Mouse (Mus musculus) CH12.LX (cell line): Measurements from ENCODE around the gene Mavs. TPM values are rescaled to one million over a fixed set of nuclear protein-coding genes. Genes with fewer than 3 reads are reported as not detected.
A peak's percentile ranks its signal among the peaks of the same experiment; 100 is the strongest.

ENCODE experiments used
- DNase-seq: peaks from one replicate; pipeline ENCODE4 v3.0.0-alpha.2; 2013; ENCODE audit errors: extremely low read depth
- H3K27ac ChIP-seq: 2 replicates; pipeline ENCODE4 v1.5.1; 2012; ENCODE audit warnings: low read depth, mild to moderate bottlenecking, control low read depth, moderate library complexity; ENCODE audit not compliant: insufficient read depth
- H3K27me3 ChIP-seq: replicated peaks from 2 replicates; pipeline ENCODE3; 2012; ENCODE audit warnings: inconsistent platforms
- H3K36me3 ChIP-seq, 2 experiments: replicated peaks in 1 of 2; 2 replicates each; pipeline versions ENCODE3 to v1.6.1; 2012; ENCODE audit warnings: inconsistent platforms in 1 of 2, low read length in 1 of 2, mild to moderate bottlenecking in 1 of 2, mixed read lengths in 1 of 2, moderate library complexity in 1 of 2; ENCODE audit not compliant: control insufficient read depth in 1 of 2, insufficient read depth in 1 of 2
- H3K4me1 ChIP-seq, 2 experiments: 2 replicates each; pipeline ENCODE4 v1.6.1; 2012; ENCODE audit warnings: inconsistent platforms in 1 of 2, moderate library complexity in 1 of 2; ENCODE audit not compliant: insufficient read depth in 2 of 2, control insufficient read depth in 1 of 2
- H3K4me2 ChIP-seq: 2 replicates; pipeline ENCODE4 v1.6.1; 2012; ENCODE audit warnings: low read depth, mild to moderate bottlenecking, control low read depth; ENCODE audit not compliant: poor library complexity, insufficient read depth, severe bottlenecking
- H3K4me3 ChIP-seq, 3 experiments: fragments of 150-350 bp in 1 of 3; sonication (generic) in 1 of 3; replicated peaks in 1 of 3; 2 replicates each; pipeline versions ENCODE3 to v1.5.1; 2011 to 2012; ENCODE audit warnings: low read depth in 2 of 3, low read length in 2 of 3, mild to moderate bottlenecking in 2 of 3, moderate library complexity in 2 of 3, control low read depth in 1 of 3, improper control_type of control experiment in 1 of 3, inconsistent platforms in 1 of 3, mixed read lengths in 1 of 3; ENCODE audit not compliant: poor library complexity in 1 of 3
- H3K79me2 ChIP-seq: replicated peaks from 2 replicates; pipeline ENCODE4 v1.6.1; 2012; ENCODE audit warnings: mild to moderate bottlenecking, moderate library complexity; ENCODE audit not compliant: control insufficient read depth, poor library complexity, insufficient read depth, severe bottlenecking; ENCODE audit errors: extremely low read depth
- H3K9ac ChIP-seq: 2 replicates; pipeline ENCODE4 v1.6.1; 2012; ENCODE audit warnings: low read depth, mild to moderate bottlenecking, control low read depth, moderate library complexity; ENCODE audit not compliant: insufficient read depth
- H3K9me3 ChIP-seq: replicated peaks from 2 replicates; pipeline ENCODE3; 2012; ENCODE audit warnings: low read length, inconsistent platforms, mixed read lengths
- BHLHE40 ChIP-seq: IDR thresholded peaks from 2 replicates; pipeline ENCODE4 v1.6.1; 2011; ENCODE audit warnings: mild to moderate bottlenecking, low read depth, low read length, improper control_type of control experiment
- CHD2 ChIP-seq: IDR thresholded peaks from 2 replicates; pipeline ENCODE4 v1.6.1; 2011; ENCODE audit warnings: low read length, improper control_type of control experiment
- CTCF ChIP-seq, 2 experiments: IDR thresholded peaks in 1 of 2; conservative IDR thresholded peaks in 1 of 2; 2 replicates each; pipeline ENCODE4 v1.5.1; 2011 to 2012; ENCODE audit warnings: low read depth in 2 of 2, low read length in 2 of 2, improper control_type of control experiment in 1 of 2, inconsistent platforms in 1 of 2, mild to moderate bottlenecking in 1 of 2, moderate library complexity in 1 of 2
- ETS1 ChIP-seq: conservative IDR thresholded peaks from 2 replicates; pipeline ENCODE4 v1.6.1; 2012; ENCODE audit warnings: low read depth, mild to moderate bottlenecking, inconsistent platforms, low read length, improper control_type of control experiment, moderate library complexity
- GABPA ChIP-seq: IDR thresholded peaks from 2 replicates; pipeline ENCODE4 v1.6.1; 2012; ENCODE audit warnings: low read depth, low read length, improper control_type of control experiment, inconsistent platforms; ENCODE audit not compliant: insufficient replicate concordance
- HCFC1 ChIP-seq: IDR thresholded peaks from 2 replicates; pipeline ENCODE4 v1.6.1; 2012; ENCODE audit warnings: low read depth, mild to moderate bottlenecking, inconsistent platforms, low read length, improper control_type of control experiment
- IRF4 ChIP-seq: IDR thresholded peaks from 2 replicates; pipeline ENCODE4 v1.6.1; 2014; ENCODE audit warnings: low read depth, mild to moderate bottlenecking, inconsistent platforms, low read length, improper control_type of control experiment
- JUN ChIP-seq: IDR thresholded peaks from 2 replicates; pipeline ENCODE4 v1.6.1; 2011; ENCODE audit warnings: low read depth, mild to moderate bottlenecking, low read length, improper control_type of control experiment, moderate library complexity; ENCODE audit not compliant: insufficient read depth
- JUND ChIP-seq: conservative IDR thresholded peaks from 2 replicates; pipeline ENCODE4 v1.6.1; 2011; ENCODE audit warnings: low read depth, low read length, improper control_type of control experiment
- KAT2A ChIP-seq: IDR thresholded peaks from 2 replicates; pipeline ENCODE4 v1.6.1; 2012; ENCODE audit warnings: low read length, improper control_type of control experiment, inconsistent platforms; ENCODE audit not compliant: insufficient replicate concordance
- MAX ChIP-seq: IDR thresholded peaks from 2 replicates; pipeline ENCODE4 v1.6.1; 2011; ENCODE audit warnings: low read length, improper control_type of control experiment
- MAZ ChIP-seq: IDR thresholded peaks from 2 replicates; pipeline ENCODE4 v1.6.1; 2012; ENCODE audit warnings: low read depth, mild to moderate bottlenecking, inconsistent platforms, low read length, improper control_type of control experiment, moderate library complexity
- NELFE ChIP-seq: IDR thresholded peaks from 2 replicates; pipeline ENCODE4 v1.6.1; 2011; ENCODE audit warnings: low read depth, low read length, improper control_type of control experiment
- RCOR1 ChIP-seq: conservative IDR thresholded peaks from 2 replicates; pipeline ENCODE4 v1.6.1; 2012; ENCODE audit warnings: low read depth, mild to moderate bottlenecking, inconsistent platforms, low read length, improper control_type of control experiment
- SIN3A ChIP-seq: IDR thresholded peaks from 2 replicates; pipeline ENCODE4 v1.6.1; 2012; ENCODE audit warnings: low read length, improper control_type of control experiment, inconsistent platforms
- USF1 ChIP-seq: IDR thresholded peaks from 2 replicates; pipeline ENCODE4 v1.6.1; 2014; ENCODE audit warnings: low read depth, mild to moderate bottlenecking, inconsistent platforms, low read length, improper control_type of control experiment
- ZC3H11A ChIP-seq: IDR thresholded peaks from 2 replicates; pipeline ENCODE4 v1.6.1; 2012; ENCODE audit warnings: low read depth, mild to moderate bottlenecking, inconsistent platforms, low read length, improper control_type of control experiment
- ZMIZ1 ChIP-seq: IDR thresholded peaks from 2 replicates; pipeline ENCODE4 v1.6.1; 2012; ENCODE audit warnings: low read depth, mild to moderate bottlenecking, inconsistent platforms, low read length, improper control_type of control experiment
- ZNF384 ChIP-seq: IDR thresholded peaks from 2 replicates; pipeline ENCODE4 v1.6.1; 2012; ENCODE audit warnings: low read depth, low read length, improper control_type of control experiment, inconsistent platforms
- dilution Hi-C: fragments of 300-500 bp; cut with MboI; formaldehyde crosslinking; loops from 2 replicates; pipeline ENCODE4 v1.14.3; 2020; ENCODE audit warnings: low sequenced_read_pairs; ENCODE audit not compliant: extremely low pct_unique_long_range_greater_than_20kb, extremely low pct_ligation_motif_present
- in situ Hi-C: fragments of 300-500 bp; cut with MboI; formaldehyde crosslinking; loops from 3 replicates; pipeline ENCODE4 v1.14.3; 2019; ENCODE audit warnings: low sequenced_read_pairs, low pct_ligation_motif_present, low pct_unique_long_range_greater_than_20kb, mixed read lengths
- polyA plus RNA-seq: library from polyadenylated mRNA; unstranded; fragments of >175 nt; gene quantifications from 2 replicates; pipeline ENCODE4 v1.2.1, GENCODE M21; 2012; ENCODE audit warnings: low read depth; ENCODE audit not compliant: insufficient read length
- total RNA-seq, 2 experiments: library from RNA; depleted of rRNA; stranded (reverse); fragments of 300-350 nt in 1 of 2; fragments of >200 nt in 1 of 2; gene quantifications; 2 replicates each; pipeline ENCODE4 v1.2.3; 2012 to 2014

Gene Mavs
- total and polyA plus RNA-seq, 3 experiments, result 18.5 to 34.5 (median 25.6) TPM

DNA sequence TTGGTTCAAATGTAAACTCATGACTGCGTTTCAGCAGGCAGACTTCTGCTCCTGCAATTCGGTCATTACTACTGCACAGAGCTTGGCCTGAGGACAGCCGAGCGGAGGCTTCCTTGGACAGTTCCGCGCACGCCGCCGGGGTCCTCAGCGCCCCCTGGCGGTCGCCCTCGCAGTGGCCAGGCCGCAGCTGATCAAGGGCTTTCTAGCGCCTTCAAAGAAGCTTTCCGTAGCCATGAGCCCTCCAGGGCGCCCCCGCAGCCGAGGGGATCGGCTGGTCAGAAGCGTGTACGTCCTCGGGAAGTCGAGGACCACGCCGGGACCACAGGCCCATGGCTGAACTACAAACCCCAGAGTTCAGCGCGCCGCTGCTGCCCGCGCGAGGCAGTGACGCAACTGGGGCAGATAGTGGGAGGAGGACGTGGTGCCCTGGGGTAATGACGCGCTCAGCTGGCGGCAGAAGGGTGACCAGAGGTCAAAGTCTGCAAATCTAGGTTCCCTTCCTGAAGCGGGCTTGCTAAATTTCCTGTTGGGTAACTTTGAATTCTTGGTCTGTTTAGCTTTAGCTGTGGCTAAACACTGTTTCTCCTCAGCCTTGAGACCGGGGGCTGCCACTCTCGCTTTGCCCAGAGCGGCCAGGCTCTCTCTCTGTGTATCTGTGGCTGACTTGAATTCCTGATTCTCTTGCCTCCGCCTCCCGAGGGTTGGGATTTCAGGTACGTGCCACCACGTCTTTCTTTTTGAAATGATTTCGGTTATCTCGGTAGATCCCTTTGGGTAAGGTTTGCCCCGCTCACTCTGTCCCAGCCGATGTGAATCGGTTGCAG, 23.7 kb upstream of the Mavs start (continued):
- TF ChIP-seq NELFE (peak; percentile 64), IRF4 (peak; percentile 74), ZNF384 (no peak), MAX (peak; percentile 85; the same call in 1 of the 2 replicates), HCFC1 (peak; percentile 100), ETS1 (peak; percentile 57), JUN (no peak), GABPA (peak; percentile 89; the same call in 1 of the 2 replicates), CTCF (conservative IDR thresholded peaks at IDR 0.05 in 1 of 2, IDR thresholded peaks at IDR 0.05 in 1 of 2; ENCODE audit: low read depth in 2 of 2, low read length in 2 of 2) (peak; percentile 63 to 97), MAZ (peak; percentile 53; the same call in 1 of the 2 replicates), BHLHE40 (peak; percentile 40; the same call in 1 of the 2 replicates), SIN3A (peak; percentile 94), KAT2A (peak; percentile 97), JUND (no peak), ZMIZ1 (peak; percentile 38; the same call in 1 of the 2 replicates), RCOR1 (no peak), USF1 (no peak), ZC3H11A (no peak)

DNA sequence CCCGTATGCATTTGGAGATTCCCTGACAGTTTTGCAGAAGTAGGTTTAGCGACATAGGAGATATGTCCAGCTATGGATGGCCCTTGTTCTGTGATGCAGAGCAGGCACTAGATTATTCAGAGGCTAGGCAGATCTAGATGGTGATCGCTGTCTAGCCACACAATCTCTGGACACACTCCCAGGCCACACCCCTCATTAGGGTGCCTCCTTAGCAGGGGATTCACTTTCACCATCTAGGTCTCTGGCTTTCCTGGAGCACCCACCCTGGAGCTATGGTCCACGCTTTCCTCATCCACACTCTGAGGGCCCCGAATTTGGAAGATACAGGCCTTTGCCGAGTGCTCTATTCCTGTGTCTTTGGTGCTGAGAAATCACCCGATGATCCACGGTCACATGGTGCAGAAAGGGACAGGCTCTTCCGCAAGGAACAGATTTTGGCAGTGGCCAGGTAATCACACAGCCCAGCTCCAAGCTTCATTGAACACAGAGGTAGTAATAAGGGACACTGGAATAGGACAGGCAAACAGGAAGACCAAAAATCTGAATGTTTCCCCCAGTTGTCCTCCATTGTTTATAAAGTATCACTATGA, 22.7 kb upstream of the Mavs start:
- peak overlapping the region; percentile 76 to 89 (median 79) for H3K4me3 ChIP-seq
- TF ChIP-seq ZNF384, result 0 out of 2 replicates have a peak, but pooled peaks have one; percentile 48
- TF ChIP-seq CHD2, result no peak
- TF ChIP-seq, all 38 proteins: peak for 1
- Histone ChIP-seq H3K36me3 (peaks cover 7 to 24% of the 10 kb centered on the region in 2 experiments), H3K4me2 (peak overlapping the region; percentile 78), H3K79me2 (no peaks in the 10 kb centered on the region), H3K9ac (peak overlapping the region; percentile 84), H3K9me3 (no peaks in the 10 kb centered on the region), H3K4me1 (peaks cover 6 to 14% of the 10 kb centered on the region in 2 experiments; a peak in 3 of 4 replicates), H3K27me3 (no peaks in the 10 kb centered on the region), H3K27ac (no peak overlapping the region)
- no peak for DNase-seq
- in situ Hi-C loops (no loop called here), dilution Hi-C loops (no loop called here)
